Mouse (Mus musculus) gastrocnemius, postnatal 14 days (tissue): ENCODE results near the gene Nemf. TPM values are rescaled to one million over a fixed set of nuclear protein-coding genes. Genes with fewer than 3 reads are reported as not detected.

ENCODE experiments used
- DNase-seq: peaks from one replicate; pipeline ENCODE4 v3.0.0; 2021; ENCODE audit warnings: mixed read lengths
- intact Hi-C: fragments of 180-260 bp; cut with DNase I; formaldehyde crosslinking; loops from one replicate; pipeline ENCODE4 v1.15.1; 2025; ENCODE audit warnings: low total_unique reads
- total RNA-seq, 2 experiments: library from RNA; stranded (reverse); gene quantifications; 2 replicates each; pipeline ENCODE4 v1.2.3; 2021

Gene Nemf
- total RNA-seq, 2 experiments from 2014 or later, result 16.8 to 19.1 TPM

- intact Hi-C loops, result loop anchor here (5.0 kb wide), 1 partner anchor 33 kb away; no protein-coding TSS in a partner anchor
- DNase-seq, result no peak
These were observed 7.0 kb downstream of the Nemf start for GRCm38 (mm10) chr12:69349928-69350327.

DNA sequence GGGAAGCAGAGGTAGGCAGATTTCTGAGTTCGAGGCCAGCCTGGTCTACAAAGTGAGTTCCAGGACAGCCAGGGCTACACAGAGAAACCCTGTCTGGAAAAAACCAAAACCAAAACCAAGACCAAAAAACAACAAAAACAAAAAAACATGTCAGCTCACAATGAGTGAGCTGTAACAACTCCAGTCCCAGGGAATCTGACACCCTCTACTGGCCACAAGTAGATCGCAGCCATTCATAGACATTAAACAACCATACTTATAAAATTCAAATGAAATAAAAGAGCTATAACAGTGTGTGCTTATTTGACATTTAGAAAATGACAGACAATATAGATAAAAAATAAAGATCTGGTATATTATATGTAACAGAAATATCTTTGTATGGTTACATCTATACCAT is 23.4 kb downstream of the Nemf start:
- intact Hi-C loops, result loop anchor here (10.0 kb wide), 1 partner anchor 119 kb away; no protein-coding TSS in a partner anchor

GRCm38 (mm10) chr12:69332147-69332546 is 24.8 kb downstream of the Nemf start:
- no peak for DNase-seq
- intact Hi-C loops, result loop anchor here (10.0 kb wide), 1 partner anchor 117 kb away; no protein-coding TSS in a partner anchor

More for the DNA sequence above, 23.4 kb downstream of the Nemf start:
- no peak for DNase-seq

GRCm38 (mm10) chr12:69331187-69331586 is 25.8 kb downstream of the Nemf start:
- no peak for DNase-seq
- intact Hi-C loops, result loop anchor here (10.0 kb wide), 1 partner anchor 116 kb away; no protein-coding TSS in a partner anchor

GRCm38 (mm10) chr12:69318431-69318830 is 38.5 kb downstream of the Nemf start:
- intact Hi-C loops, result loop anchor here (5.0 kb wide), 1 partner anchor 34 kb away; no protein-coding TSS in a partner anchor
- DNase-seq, result no peak

GRCm38 (mm10) chr12:69309659-69310058 is 47.3 kb downstream of the Nemf start:
- intact Hi-C loops, result no loop called here

DNA sequence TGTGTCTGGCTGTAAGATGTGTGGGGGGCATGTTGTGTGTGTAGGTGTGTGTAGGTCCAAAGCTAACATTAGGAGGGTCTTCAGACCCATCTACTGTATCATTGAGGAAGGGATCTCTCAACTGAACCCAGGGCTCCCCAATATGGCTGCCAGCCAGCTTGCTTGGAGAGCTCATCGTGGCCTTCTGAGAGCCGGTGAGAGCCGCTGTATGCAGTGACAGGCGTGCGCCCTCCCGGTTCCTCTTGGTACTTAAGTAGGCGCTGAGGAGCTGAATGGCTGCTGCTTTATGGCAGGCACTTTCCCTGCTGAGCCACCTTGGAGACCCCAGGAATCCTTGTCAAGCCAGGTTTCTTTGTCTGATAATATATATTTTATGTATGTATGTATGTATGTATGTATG is 50.6 kb downstream of the Nemf start:
- intact Hi-C loops, result no loop called here
- DNase-seq, result no peak

More at GRCm38 (mm10) chr12:69309659-69310058, 47.3 kb downstream of the Nemf start:
- no peak for DNase-seq

DNA sequence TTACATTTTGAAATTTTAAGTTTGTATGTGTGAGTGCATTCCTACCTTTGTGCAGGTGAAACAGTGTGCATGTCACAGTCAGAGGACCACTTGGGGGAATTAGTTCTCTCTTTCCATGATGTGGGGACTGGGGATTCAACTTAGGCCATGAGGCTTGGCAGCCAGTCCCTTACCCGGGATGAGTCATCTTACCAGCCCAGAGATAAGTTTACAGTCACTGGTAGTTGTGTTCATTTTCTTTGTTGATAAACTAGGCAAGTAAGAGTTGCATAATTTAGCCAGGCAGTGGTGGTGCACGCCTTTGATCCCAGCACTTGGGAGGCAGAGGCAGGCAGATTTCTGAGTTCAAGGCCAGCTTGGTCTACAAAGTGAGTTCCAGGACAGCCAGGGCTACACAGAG is 52.9 kb downstream of the Nemf start:
- intact Hi-C loops, result no loop called here
- DNase-seq, result no peak

- no peak for DNase-seq
- intact Hi-C loops, result no loop called here
These were observed 54.8 kb downstream of the Nemf start for GRCm38 (mm10) chr12:69302171-69302570.

GRCm38 (mm10) chr12:69300391-69300790 is 56.6 kb downstream of the Nemf start:
- intact Hi-C loops, result no loop called here
- no peak for DNase-seq

DNA sequence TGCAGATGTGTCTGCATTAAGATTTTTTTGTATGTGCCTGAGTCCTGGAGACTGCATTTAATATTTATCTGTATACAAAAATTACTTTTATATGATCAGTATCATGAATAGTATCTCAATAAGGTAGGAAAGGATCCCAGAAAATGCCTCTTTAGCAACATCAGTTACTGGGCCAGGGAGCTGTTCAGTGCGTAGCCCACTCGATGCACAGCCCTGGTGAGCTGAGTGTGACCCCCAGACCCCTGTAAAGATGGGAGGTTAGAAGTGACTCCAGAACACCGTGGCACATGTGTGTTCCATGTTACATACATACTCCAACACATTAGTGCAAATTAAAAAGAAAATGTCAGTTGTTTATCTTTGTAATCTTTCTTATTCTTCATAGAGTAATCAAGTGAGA is 57.1 kb downstream of the Nemf start:
- intact Hi-C loops, result loop anchor here (10.0 kb wide), 1 partner anchor 55 kb away; the partner anchor contains the start of gene Klhdc1
- DNase-seq, result no peak

DNA sequence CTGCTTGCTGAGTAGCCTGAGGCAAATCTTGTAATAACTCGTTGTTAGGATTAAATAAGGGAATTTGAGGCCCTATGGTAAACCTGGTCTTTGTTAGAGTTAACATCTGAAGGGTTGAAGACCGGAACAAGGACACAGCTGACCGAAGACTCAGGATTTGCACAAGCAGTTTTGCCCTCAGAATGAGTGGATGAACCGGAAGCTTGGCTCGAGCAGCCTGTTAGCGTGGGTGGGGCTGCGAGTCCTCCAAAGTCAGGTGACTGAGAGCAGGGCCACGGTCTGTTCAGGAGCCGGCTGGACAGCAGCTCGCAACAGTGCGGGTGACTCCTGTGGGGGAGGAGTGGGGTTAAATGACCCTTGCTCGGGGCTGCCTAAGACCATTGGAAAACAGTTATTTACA is 57.7 kb downstream of the Nemf start:
- DNase-seq, result peak; percentile 38
- intact Hi-C loops, result loop anchor here (10.0 kb wide), 1 partner anchor 54 kb away; the partner anchor contains the start of gene Klhdc1

DNA sequence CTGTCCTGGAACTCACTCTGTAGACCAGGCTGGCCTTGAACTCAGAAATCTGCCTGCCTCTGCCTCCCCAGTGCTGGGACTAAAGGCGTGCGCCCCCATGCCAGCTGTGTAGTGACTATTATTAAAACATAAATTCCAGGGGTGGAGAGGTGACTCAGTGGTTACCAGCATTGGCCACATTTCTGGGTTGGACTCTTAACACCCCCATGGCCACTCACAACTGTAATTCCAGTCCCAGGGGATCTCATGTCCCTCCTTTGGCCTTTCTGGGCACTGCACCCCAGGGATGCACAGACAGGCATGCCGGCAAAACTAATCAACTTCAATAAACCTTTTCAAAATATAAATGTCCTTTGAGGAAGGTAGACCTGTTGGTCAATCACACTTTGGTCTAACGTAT is 58.7 kb downstream of the Nemf start:
- no peak for DNase-seq
- intact Hi-C loops, result loop anchor here (10.0 kb wide), 1 partner anchor 53 kb away; the partner anchor contains the start of gene Klhdc1

- no peak for DNase-seq
- intact Hi-C loops, result loop anchor here (10.0 kb wide), 1 partner anchor 53 kb away; the partner anchor contains the start of gene Klhdc1
These were observed 59.4 kb downstream of the Nemf start for GRCm38 (mm10) chr12:69297411-69298150.

DNA sequence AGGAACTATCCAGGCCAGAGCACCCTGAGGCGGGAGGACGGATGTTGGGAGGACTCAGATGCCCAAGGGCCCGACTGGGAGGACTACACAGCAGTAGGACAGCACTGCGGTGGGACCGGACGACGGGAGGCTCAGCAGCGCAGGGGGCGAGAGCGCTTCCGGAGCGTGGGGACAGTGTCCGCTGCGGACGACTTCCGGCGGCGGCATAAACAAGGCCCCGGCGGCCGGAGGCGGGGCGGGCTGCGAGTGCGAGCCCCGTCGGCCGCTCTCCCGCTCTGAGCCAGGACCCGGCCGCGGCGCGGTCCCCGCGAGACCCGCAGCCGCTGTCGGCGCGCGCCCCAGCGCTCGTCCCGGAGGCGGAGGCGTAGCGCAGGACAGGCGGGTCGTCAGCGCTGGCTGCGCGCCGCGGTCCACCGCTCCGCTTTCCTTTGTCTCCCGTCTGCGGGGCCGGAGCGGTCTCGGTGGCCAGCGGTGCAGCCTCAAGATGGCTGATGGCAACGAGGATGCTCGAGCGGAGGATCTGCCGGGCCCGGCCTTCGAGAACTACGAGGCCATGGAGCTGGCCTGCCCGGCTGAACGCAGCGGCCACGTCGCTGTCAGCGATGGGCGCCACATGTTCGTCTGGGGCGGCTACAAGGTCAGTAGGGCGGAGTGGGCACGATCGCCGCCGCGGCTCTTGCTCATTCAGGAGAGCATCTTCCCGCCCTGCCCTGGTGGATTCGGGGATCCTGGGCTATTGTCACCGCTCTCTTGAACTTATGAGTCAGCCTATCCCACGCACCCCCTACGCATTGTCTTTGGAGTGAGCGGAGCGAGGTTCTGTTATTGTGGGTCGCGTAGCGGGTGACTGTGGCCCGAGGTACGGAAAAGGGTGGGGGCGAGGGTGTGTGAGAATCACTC is 60.2 kb downstream of the Nemf start, which contains the start of gene Klhdc2:
Gene Klhdc2, plus strand, starts transcription at position 171 of the 900 bp plus-strand sequence.
- intact Hi-C loops, result loop anchor here (10.0 kb wide), 1 partner anchor 52 kb away; the partner anchor contains the start of gene Klhdc1
- DNase-seq, result peak; percentile 93

- peak; percentile 17 for DNase-seq
- intact Hi-C loops, result loop anchor here (10.0 kb wide), 1 partner anchor 51 kb away; the partner anchor contains the start of gene Klhdc1
These were observed 61.3 kb downstream of the Nemf start for GRCm38 (mm10) chr12:69295651-69296050.

- DNase-seq, result no peak
- intact Hi-C loops, result loop anchor here (10.0 kb wide), 1 partner anchor 50 kb away; the partner anchor contains the start of gene Klhdc1
These were observed 62.0 kb downstream of the Nemf start for GRCm38 (mm10) chr12:69294936-69295335.

GRCm38 (mm10) chr12:69293815-69294214 is 63.1 kb downstream of the Nemf start:
- intact Hi-C loops, result loop anchor here (10.0 kb wide), 1 partner anchor 49 kb away; the partner anchor contains the start of gene Klhdc1
- DNase-seq, result no peak

DNA sequence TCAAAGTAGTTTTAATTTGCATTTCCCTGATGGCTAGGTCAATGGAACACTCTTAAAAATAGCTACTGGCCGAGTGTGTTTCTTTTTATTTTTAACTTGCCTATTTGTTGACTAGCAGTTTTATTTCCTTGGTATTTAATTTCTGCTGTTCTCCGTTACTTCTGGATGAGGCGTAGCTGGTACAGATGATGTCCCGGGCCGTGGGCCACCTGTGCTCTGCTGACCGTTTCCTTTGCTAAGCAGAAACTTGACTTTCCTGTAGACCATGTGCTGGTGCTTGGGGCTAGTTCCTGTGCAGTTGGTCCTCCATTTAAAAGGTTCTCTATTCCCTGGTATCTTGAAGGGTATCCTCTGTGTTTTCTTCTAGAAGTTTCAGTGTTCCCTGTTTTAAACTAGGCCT is 64.6 kb downstream of the Nemf start:
- intact Hi-C loops, result loop anchor here (10.0 kb wide), 1 partner anchor 48 kb away; the partner anchor contains the start of gene Klhdc1
- no peak for DNase-seq
